Mouse (Mus musculus) ovary, postnatal 10 days (tissue): ENCODE data around the gene Tmem150c.

Experiments
- DNase-seq: peaks from one replicate; pipeline ENCODE4 v3.0.0; 2022; ENCODE audit warnings: low spot score

The Tmem150c gene

GRCm38 (mm10) chr5:100166591-100167491, 7.2 kb upstream of the Tmem150c start:
- DNase-seq = peak; percentile 12

GRCm38 (mm10) chr5:100163368-100163767, 3.8 kb upstream of the Tmem150c start:
- no peak for DNase-seq

- no peak for DNase-seq
Observed at GRCm38 (mm10) chr5:100162857-100163256, 3.2 kb upstream of the Tmem150c start.

GRCm38 (mm10) chr5:100162053-100162452, 2.4 kb upstream of the Tmem150c start:
- DNase-seq = no peak

- DNase-seq = no peak
Observed at GRCm38 (mm10) chr5:100158791-100159637, 594 bp downstream of the Tmem150c start.

- no peak for DNase-seq
Observed at GRCm38 (mm10) chr5:100158301-100158700, 1.3 kb downstream of the Tmem150c start.

- DNase-seq = no peak
Observed at GRCm38 (mm10) chr5:100155646-100156045, 4.0 kb downstream of the Tmem150c start.

DNA sequence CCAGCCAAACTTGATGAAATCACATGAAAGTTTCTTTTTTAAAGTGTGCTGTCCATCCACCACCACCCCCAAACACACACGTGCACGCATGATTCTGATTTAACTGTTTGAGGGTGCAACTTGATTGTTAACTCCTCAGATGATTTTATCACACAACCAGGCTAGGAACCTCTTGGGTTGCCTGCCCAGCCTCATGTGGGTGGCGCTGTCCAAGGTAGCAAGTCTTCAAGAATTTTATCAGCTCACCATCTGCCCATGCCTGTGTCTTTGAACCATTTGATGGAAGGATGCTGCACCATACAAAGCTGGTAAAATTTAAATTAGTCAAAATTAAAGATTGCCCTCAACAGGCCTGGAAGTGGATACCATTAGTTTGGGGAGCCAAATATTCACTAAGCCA, 9.6 kb downstream of the Tmem150c start:
- no peak for DNase-seq

DNA sequence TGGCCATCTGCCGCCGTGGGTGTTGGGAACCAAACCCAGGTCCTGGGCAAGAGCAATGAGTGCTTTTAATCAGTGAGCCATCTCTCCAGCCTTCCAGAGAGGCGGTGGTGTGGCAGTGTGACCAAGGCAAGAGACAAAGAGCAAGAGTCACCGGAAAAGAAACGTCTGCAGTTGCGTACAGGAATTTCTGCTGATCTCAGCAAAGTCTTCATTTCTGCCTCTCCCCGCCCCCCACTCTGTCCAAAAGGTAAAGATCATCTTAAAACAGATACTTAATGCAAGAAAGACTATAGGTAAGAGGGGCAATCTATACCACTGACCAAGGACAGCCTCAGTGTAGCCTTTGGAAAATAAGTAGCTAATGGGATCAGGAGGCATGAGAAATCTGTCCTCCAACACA, 14.8 kb downstream of the Tmem150c start:
- DNase-seq = no peak

DNA sequence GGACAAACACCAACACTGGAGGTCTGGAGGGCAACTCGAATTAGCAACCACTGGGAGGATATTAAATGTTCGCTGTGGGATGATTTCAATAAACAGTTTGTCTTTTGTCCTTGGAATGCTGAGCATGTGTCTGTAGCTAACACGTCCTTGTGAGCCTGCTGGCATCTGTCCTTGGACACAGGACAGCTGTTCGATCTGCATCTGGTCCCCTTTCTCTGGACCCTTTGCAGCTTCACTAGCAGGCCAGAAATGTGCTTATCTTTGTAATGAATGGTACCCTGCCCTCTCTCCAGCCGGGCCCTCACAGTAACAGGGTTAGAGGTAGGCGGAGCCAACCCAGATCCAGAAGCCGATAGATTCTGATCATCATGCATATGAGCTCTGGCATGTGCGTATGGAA, 32.3 kb downstream of the Tmem150c start:
- no peak for DNase-seq

DNA sequence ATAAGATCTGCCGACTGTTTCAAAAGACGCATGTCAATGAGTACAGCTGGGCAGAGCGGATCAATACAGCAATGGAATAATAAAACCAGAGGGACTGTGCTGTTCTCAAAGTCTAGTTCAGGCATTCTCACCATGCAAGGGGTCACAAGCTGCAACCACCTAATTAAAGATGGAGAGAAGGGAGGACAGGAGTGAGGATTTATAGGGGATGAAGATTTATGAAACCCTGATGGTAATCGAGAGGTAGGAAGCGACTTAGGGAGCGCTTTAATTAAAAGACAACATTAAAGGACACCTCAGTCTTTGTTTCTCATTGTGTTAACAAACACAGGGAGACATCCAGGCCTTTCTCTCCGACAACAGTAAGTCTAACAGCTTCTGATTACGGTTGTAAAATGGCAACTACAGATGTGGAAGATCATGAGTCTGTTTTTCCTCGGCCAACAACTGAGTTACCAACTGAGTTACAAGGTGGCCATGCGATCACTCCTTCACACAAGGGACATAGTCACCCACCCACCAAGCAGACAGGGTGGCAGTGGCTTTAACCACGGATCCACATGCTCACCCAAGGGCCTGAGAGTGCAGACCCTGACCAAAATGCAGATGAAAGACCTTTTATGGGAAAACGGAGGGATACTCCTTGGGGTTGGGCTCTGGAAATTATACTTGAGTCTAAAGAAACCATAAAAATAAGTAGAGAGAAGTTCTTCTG, 34.0 kb downstream of the Tmem150c start:
- DNase-seq = no peak

DNA sequence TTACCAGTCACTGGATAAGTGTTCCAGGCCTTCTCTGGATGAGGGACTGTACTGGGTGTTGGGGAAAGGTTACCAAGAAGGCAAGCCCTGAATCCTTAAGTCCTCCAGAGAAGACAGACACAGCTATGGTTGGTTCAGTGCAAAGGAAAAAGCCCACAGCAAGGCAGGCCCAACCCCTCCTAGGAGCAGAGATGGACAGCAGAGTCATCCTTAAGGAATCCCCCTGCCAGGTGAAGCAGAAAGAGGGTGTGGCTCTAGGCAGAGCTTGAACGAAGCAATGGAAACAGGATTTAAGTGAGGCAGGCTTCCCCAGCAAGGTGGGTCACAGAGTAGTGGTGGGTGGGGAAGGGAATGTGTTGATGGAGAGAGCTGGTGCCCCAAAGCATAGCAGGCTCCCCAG, 35.1 kb downstream of the Tmem150c start:
- DNase-seq = no peak

DNA sequence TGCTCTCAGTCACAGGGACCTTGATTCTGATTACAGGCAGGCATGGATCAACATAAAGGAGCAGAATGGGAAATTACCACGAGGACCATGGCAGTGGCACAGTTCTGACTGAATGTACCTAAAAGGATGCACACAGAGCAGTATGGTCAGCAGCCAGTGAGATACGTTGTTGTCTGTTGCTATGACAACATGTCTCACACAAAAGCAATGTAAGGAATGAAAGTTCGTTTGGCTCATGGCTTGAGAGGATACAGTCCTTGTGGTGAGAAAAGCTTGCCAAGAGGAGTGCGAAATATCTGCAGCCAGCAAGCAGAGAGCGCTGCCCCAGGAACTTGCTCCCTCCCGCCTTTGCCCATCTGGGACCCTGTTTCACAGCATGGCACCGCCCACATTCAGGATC, 36.3 kb downstream of the Tmem150c start:
- no peak for DNase-seq

DNA sequence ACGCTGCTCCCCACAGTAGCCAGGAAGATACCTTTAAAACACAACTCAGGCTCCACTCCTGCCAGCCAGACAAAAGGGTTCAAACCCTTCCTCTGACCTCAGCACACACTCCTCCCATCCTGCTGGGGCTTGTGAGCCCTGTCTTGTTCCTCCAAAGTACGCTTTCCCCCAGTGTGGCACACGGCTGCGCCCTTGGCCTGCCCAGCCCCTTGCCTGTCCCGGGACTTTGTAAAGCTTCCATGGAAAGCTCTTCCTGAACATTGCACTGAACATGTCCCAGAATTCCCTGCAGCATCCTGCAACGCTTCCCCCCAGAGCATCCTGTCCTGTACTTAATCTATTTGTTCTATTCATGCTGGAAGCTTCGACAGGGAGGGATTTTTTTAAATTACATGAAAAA, 38.4 kb downstream of the Tmem150c start:
- DNase-seq = no peak

- no peak for DNase-seq
Observed at GRCm38 (mm10) chr5:100120711-100121141, 38.9 kb downstream of the Tmem150c start.

DNA sequence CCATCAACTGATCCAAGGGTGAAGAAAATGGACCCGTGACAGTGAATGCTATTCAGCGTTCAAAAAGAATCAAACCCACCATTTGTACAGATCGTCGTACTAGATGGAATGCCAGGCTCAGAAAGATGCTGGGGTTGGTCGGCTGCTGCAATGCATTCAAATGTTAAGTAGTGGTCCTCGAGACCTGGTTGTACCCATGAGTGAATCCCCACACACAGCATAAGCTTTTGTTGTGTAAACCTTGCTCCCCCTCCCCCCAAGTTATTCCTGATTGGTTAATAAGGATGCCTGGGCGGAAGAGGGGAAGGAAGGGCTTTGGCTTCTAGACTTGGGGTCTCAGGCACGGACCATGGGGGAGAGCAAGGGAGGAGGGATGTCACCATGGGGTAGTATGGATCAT, 40.3 kb downstream of the Tmem150c start:
- DNase-seq = no peak

DNA sequence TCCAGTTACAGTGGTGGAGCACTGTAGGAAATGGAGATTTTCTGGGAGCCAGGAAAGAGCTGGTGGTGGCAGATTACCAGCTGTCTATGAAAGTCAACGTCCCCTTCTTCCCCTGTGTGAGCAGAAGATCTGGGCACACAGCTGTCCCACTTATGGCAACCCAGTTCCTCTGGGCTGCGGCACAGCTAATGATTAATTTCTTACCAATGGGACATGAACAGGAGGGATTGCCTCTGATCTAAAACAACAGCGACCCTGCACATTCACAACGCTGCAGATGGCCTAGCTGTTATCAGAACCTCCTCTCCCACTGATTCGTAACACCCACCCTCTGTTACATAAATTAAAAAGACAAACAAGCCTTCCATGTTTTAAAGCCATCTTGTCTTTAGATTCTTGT, 46.2 kb downstream of the Tmem150c start:
- DNase-seq = no peak

DNA sequence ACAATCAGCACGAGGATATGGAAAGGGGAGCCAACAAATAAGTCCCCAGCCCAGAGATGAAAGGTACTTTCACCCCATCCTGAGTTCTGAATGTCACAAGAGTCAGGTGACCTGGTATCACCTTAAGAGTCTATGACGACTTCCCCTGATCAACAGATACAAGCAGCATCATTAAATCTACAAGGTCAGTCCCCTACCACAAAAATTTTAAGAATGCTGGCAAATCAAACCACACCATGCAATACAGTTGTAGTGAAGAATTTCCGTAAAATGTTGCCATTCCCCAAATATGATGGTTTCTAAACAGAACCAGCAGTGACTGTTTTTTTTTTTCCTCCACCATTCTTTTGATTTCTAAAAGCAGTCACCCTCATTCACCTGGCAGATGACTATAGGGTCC, 49.0 kb downstream of the Tmem150c start:
- DNase-seq = no peak

GRCm38 (mm10) chr5:100109543-100110282, 49.9 kb downstream of the Tmem150c start:
- no peak for DNase-seq

DNA sequence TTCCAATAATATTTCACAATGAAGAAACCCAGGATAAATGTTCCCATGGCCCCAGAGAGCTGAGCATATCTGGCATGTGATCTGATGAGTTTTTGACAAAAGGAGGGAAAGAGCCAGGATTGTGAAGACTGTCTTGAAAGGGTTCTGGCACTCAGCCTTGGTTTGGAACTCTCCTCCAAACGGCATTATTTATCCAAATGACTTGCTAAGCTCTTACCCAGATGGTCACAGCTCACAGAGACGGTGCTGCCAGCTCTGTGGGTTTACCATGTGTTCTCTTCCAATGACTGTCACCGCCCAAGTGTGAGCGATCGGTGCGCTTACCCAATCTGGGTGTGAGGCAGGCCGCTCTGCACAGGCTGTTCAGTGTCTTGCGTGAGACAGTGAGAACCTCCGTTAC, 50.7 kb downstream of the Tmem150c start:
- no peak for DNase-seq

DNA sequence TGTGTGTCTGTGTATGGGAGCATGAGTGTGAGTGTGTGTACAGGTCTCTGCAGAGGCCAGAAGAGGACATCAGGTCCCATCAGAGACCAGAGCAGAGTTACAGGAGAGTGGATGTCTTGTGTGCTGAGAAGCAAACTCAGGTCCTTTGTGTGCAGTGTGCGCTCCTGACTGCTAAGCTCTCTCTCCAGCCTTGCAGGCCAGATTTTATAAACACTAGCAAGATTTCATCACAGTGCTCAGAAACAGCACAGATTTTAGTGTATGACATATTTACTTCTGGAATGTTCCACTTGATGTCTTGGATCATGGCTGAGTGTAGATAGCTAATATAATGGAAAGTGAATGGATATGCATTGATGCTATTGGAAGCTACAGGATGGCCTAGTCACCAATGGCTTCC, 57.2 kb downstream of the Tmem150c start:
- DNase-seq = no peak

DNA sequence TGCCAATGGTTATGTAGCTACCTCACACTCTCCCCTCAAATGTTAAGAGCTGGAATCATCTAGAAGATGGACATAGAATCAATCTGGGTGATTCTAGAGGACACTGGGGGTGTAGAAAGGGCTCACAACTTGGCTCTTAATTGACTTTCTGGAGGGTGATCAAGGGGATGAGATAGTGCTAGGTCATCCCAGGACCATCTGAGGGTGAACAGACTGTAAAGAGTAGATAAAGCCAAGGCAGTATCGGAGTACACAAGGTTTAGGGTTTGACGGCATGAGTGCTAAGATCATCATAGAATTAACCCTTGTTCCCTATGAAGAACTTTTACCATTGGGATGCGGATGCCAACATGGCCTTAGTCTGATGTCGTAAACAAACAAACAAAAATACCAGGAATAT, 61.6 kb downstream of the Tmem150c start:
- no peak for DNase-seq
